Mouse (Mus musculus) heart, adult 8-10 months (tissue): ENCODE data around the gene Zkscan5. TPM values are rescaled to one million over a fixed set of nuclear protein-coding genes. Genes with fewer than 3 reads are reported as not detected.
A peak's percentile ranks its signal among the peaks of the same experiment; 100 is the strongest.
"Not testable (repeated sequence)": the region's sequence is repeated elsewhere in the genome, so short reads cannot be mapped to it uniquely, and the experiment has no call there.

Experiments used
- DNase-seq: peaks from one replicate; pipeline ENCODE4 v3.0.0; 2022; ENCODE audit warnings: low spot score
- total RNA-seq, 4 experiments: library from RNA; stranded (reverse); gene quantifications; 2 replicates each; pipeline ENCODE4 v1.2.4; 2022

Zkscan5 gene
- total RNA-seq, 4 experiments from 2014 or later = 8.2 to 10.1 (median 9.2) TPM

DNA sequence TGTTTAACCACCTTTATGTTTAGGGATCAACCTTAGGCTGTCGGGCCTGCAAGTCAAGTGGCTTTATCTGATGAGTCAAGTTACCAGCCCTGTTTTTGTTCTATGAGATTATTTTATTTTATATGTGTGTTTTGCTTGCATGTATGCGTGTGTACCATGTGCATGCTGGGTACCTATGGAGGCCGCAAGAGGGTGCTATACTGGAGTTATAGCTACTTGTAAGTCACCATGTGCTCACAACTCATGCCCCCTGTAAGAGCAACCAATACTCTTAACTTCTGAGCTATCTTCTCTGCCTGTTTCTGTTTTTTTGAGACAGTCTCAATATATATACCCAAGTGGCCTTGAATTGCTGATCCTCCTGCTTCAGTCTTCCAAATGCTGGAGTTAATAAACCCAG is 9.1 kb downstream of the Zkscan5 start:
- no peak for DNase-seq

- no peak for DNase-seq
Measured at GRCm38 (mm10) chr5:145214679-145215078, 10.3 kb downstream of the Zkscan5 start.

GRCm38 (mm10) chr5:145217746-145218145 is 13.4 kb downstream of the Zkscan5 start:
- no peak for DNase-seq

DNA sequence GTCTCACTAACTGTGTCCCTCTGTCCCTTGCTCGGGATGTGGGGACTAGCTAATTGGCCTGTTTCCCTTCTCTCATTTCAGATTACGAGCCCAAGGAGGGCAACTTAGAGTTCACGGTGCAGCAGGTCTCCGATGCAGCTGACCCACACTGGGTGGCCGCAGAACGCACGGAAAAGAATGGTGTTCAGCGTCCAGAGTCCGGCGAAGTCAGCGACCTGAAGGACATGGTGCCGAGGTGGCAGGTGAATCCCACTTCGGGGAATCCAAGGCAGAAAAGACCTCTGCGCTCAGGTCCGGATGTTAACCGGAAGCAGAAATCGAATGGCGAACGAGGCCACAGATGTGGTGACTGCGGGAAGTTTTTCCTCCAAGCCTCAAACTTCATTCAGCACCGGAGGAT is 13.8 kb downstream of the Zkscan5 start:
- DNase-seq = no peak

- DNase-seq = no peak
Measured at GRCm38 (mm10) chr5:145218671-145219070, 14.3 kb downstream of the Zkscan5 start.

GRCm38 (mm10) chr5:145219981-145220380 is 15.6 kb downstream of the Zkscan5 start:
- no peak for DNase-seq

- no peak for DNase-seq
Measured at GRCm38 (mm10) chr5:145222840-145223239, 18.5 kb downstream of the Zkscan5 start.

DNA sequence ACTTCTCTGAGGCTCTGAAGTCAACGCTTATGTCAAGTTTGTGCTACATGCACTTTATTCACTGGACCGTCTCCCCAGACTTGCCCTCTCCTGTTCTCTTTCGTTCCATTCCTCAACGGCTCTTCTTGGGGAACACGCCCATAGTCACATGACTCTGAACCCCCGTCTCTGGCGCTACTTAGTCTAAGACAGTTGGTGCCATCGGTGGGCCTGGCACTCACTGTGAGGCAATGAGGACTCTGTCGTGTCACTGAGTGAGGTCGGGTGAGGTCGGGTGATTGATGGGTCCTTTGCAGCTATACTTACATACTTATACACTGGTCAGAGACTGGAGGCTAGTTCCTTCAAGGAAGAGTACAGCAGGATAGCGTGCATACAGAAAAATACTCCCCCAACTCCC is 19.0 kb downstream of the Zkscan5 start:
- no peak for DNase-seq

- DNase-seq = no peak
Measured at GRCm38 (mm10) chr5:145226453-145226852, 22.1 kb downstream of the Zkscan5 start.

DNA sequence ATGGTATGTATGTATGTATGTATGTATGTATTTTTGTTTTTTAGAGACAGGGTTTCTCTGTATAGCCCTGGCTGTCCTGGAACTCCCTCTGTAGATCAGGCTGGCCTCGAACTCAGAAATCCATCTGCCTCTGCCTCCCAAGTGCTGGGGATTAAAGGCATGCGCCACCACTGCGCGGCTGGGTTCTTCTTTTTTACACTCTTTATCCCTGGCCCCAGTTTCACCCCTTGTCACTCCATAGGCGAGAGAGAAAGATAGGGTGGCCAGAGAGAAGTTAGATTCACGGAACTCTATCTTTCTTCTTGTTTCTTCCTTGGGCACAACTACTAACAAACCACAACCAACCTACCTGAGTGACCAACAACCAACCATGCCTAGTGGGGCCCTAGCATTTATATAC is 24.9 kb downstream of the Zkscan5 start:
- not testable (repeated sequence) for DNase-seq

DNA sequence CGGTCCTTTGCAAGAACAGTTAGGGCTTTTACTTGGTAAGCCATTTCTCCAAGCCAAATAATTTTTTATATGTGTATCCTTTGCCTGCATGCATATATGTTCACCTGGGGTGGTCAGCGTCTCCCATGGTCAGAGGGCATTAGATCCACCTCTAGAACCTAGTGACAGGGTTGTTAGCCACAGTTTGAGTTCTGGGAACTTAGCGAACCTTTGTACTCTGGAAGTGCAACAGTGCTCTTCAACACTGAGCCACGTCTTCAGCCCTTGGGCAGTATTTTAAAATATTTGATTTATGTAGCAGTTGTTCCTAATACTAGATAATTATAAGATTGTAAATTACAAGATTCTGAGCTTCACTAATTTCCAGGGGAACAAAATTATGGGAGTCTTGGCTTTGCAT is 26.3 kb downstream of the Zkscan5 start:
- DNase-seq = no peak

GRCm38 (mm10) chr5:145231367-145231871 is 27.1 kb downstream of the Zkscan5 start, which contains the start of gene Zfp655:
Gene Zfp655 (plus strand): TSS chr5:145231715.
- peak; percentile 99 for DNase-seq

DNA sequence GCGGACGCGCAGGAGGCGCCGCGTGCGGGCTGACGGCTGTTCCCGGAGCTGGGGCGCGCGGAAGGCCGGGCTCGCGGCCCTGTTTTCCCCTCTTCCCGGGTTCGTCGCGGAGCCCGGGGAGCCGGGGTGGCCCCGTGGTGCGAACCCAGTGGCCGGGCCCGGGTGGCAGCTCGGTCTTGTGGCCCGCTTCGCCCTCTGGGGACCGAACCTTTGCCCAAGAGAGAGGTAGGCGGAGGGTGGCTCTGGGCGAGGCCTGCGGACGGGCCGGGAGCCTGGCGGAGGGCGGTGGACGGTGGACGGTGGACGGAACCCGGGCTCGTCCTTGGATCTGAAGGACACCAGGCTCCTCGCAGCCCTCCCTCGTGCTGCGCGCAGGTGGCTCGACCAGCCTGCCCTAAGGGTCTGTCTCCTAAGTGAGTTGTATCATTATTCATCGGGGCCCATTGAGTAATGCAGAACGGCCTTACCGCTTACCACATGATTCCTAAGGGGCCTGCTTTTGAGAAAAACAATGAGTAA is 27.6 kb downstream of the Zkscan5 start:
- DNase-seq = no peak

DNA sequence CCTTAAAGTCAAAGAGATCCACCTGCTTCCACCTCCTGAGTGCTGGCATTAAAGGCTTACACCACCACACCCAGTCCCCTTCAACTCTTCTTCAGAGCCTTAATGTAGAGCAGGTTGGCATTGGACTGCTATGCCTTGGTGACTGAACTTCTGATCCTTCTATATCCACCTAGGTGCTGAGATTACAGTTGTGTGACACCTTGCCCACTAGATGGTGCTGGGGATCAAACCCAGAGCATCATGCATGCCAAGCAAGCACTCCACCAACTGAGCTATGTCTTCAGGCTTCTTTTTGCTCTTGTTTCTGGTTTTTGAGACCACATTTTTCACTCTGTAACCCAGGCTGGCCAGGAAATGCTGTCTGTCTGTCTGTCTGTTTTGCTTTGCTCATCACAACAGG is 30.3 kb downstream of the Zkscan5 start:
- no peak for DNase-seq

- DNase-seq = no peak
Measured at GRCm38 (mm10) chr5:145249520-145249919, 45.2 kb downstream of the Zkscan5 start.

Other genes starting within 250 kb of the Zkscan5 start
- gene Smurf1, start 238.7 kb upstream of the Zkscan5 start, total RNA-seq = 10 to 100 TPM; 29.5 to 34.9 (median 30.3) TPM
- gene Gm4871, start 171.8 kb upstream of the Zkscan5 start, total RNA-seq = not detected
- not detected for gene 1700018F24Rik, start 161.6 kb upstream of the Zkscan5 start, total RNA-seq
- gene Arpc1a, start 120.7 kb upstream of the Zkscan5 start, total RNA-seq = 10 to 100 TPM; 59.9 to 67.2 (median 63.8) TPM
- gene Kpna7, start 120.5 kb upstream of the Zkscan5 start, total RNA-seq = not detected
- gene Arpc1b, start 90.3 kb upstream of the Zkscan5 start, total RNA-seq = 10 to 100 TPM; 46.0 to 70.3 (median 55.0) TPM
- 10 to 100 TPM; 30.2 to 50.2 (median 42.8) TPM for gene Pdap1, start 64.3 kb upstream of the Zkscan5 start, total RNA-seq
- gene Bud31, start 64.2 kb upstream of the Zkscan5 start, total RNA-seq = 10 to 100 TPM; 53.1 to 60.7 (median 57.3) TPM
- gene Ptcd1, start 37.5 kb upstream of the Zkscan5 start, total RNA-seq = 10 to 100 TPM; 26.0 to 29.3 (median 26.9) TPM
- gene Cpsf4, start 37.3 kb upstream of the Zkscan5 start, total RNA-seq = 10 to 100 TPM; 10.0 to 12.4 (median 12.0) TPM
- 1,000 to 10,000 TPM; 1,197 to 1,936 (median 1,535) TPM for gene Atp5j2, start 12.5 kb upstream of the Zkscan5 start, total RNA-seq
- 1 to 10 TPM; 5.7 to 8.2 (median 6.5) TPM for gene Zkscan14, start 2.7 kb upstream of the Zkscan5 start, total RNA-seq
- gene Zfp655, start 27.2 kb downstream of the Zkscan5 start, total RNA-seq = 10 to 100 TPM; 29.1 to 31.3 (median 30.2) TPM
- 10 to 100 TPM in 3 of 4 experiments, 1 to 10 TPM in 1; 8.4 to 11.9 (median 10.7) TPM for gene Zscan25, start 75.9 kb downstream of the Zkscan5 start, total RNA-seq
- not detected for gene Cyp3a57, start 140.7 kb downstream of the Zkscan5 start, total RNA-seq